Mouse (Mus musculus) heart, adult 2 months (tissue): ENCODE results near the gene Rnf130.

Experiments used
- CTCF ChIP-seq: fragments of 200-600 bp; IDR thresholded peaks from 2 replicates; pipeline ENCODE4 v1.8.1; 2022; ENCODE audit warnings: antibody characterized with exemption, mild to moderate bottlenecking, moderate library complexity
- EP300 ChIP-seq: fragments of 200-500 bp; IDR thresholded peaks from 2 replicates; pipeline ENCODE4 v1.6.1; 2011; ENCODE audit warnings: low read depth, low read length, control low read depth; ENCODE audit not compliant: insufficient read depth
- POLR2A ChIP-seq: fragments of 200-500 bp; IDR thresholded peaks from 2 replicates; pipeline ENCODE4 v1.6.1; 2011; ENCODE audit warnings: mild to moderate bottlenecking, low read depth, low read length, control low read depth; ENCODE audit not compliant: insufficient read depth

DNA sequence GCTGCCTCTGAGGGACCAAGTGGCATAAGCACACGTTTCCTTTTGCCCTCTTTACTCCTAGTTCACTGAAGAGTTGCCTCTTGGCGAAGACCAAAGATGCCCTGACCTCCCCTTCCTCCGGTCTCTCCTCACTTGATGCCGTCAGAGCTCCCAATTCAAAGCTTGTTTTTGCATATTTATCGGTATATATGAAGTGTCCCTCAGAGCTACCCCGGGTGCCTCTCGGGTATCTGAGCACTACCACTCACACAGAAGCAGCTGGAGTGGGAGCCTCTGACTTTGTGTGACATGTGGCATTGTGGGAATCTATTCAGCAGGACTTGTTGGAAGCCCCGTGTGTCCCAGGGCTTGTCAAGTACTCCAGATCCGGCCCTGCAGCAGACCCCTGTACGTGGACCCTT is 106.7 kb downstream of the Rnf130 start:
- TF ChIP-seq CTCF (no peak), POLR2A (no peak), EP300 (no peak)
